Mouse (Mus musculus) heart, embryonic 13.5 days (tissue): ENCODE data around the gene Arhgap25. TPM values are rescaled to one million over a fixed set of nuclear protein-coding genes. Genes with fewer than 3 reads are reported as not detected.

ENCODE experiments used
- ATAC-seq: fragments of 200-750 bp; cut with Nextera tagmentation; 2 replicates; pipeline ENCODE4 v1.8.0; 2017; ENCODE audit warnings: moderate TSS enrichment; ENCODE audit not compliant: insufficient number of reproducible peaks, low FRiP score, low TSS enrichment; ENCODE audit errors: extremely low read depth
- H3K27ac ChIP-seq: fragments of 300-500 bp; sonication (generic); replicated peaks from 2 replicates; pipeline ENCODE4 v1.5.1; 2015; ENCODE audit warnings: moderate library complexity, mild to moderate bottlenecking, inconsistent platforms
- H3K27me3 ChIP-seq: fragments of 300-500 bp; sonication (generic); replicated peaks from 2 replicates; pipeline ENCODE4 v1.6.1; 2015; ENCODE audit warnings: mild to moderate bottlenecking, inconsistent platforms
- H3K36me3 ChIP-seq: fragments of 300-500 bp; sonication (generic); 2 replicates; pipeline ENCODE4 v1.6.1; 2015; ENCODE audit warnings: mild to moderate bottlenecking, inconsistent platforms
- H3K4me1 ChIP-seq: fragments of 300-500 bp; sonication (generic); 2 replicates; pipeline ENCODE4 v1.6.1; 2015; ENCODE audit warnings: inconsistent platforms
- H3K4me2 ChIP-seq: fragments of 300-500 bp; sonication (generic); 2 replicates; pipeline ENCODE4 v1.6.1; 2015; ENCODE audit warnings: inconsistent platforms, mild to moderate bottlenecking, moderate library complexity
- H3K4me3 ChIP-seq: fragments of 300-500 bp; sonication (generic); 2 replicates; pipeline ENCODE4 v1.5.1; 2015; ENCODE audit warnings: moderate library complexity, mild to moderate bottlenecking, inconsistent platforms
- H3K9ac ChIP-seq: fragments of 300-500 bp; sonication (generic); 2 replicates; pipeline ENCODE4 v1.6.1; 2015; ENCODE audit warnings: inconsistent platforms, mild to moderate bottlenecking, moderate library complexity
- H3K9me3 ChIP-seq: fragments of 300-500 bp; sonication (generic); 2 replicates; pipeline ENCODE4 v1.6.1; 2016; ENCODE audit warnings: inconsistent platforms
- WGBS: fragments of 180-500 bp; shearing (Covaris S2); methylation state at CpG from one replicate; pipeline ENCODE4 v1.1.7; 2015; ENCODE audit warnings: mixed read lengths; 5-methylcytosine and 5-hydroxymethylcytosine counted together
- polyA plus RNA-seq: library from polyadenylated mRNA; unstranded; fragments of >200 nt; fragmentation: Nextera tagmentation; extraction: Ambion mirVana; gene quantifications from 2 replicates; pipeline ENCODE4 v1.2.1, GENCODE M21; 2015

Gene Arhgap25
- polyA plus RNA-seq, 1 experiment from 2014 or later: 3.6 TPM

GRCm38 (mm10) chr6:87520572-87520971 lies 12.5 kb downstream of the Arhgap25 start:
- ATAC-seq: no peak
- H3K4me3 ChIP-seq: no peak overlapping the region
- H3K9me3 ChIP-seq: no peaks in the 10 kb centered on the region
- H3K4me2 ChIP-seq: no peak overlapping the region
- no peak overlapping the region for H3K9ac ChIP-seq
- H3K27ac ChIP-seq: no peak overlapping the region
- H3K4me1 ChIP-seq: peaks cover 11% of the 10 kb centered on the region; the same call in 1 of the 2 replicates
- peaks cover 48% of the 10 kb centered on the region for H3K27me3 ChIP-seq
- H3K36me3 ChIP-seq: no peaks in the 10 kb centered on the region
- WGBS: 86% methylated on average over 8 of the region's 8 CpGs

GRCm38 (mm10) chr6:87519809-87520208 lies 13.2 kb downstream of the Arhgap25 start:
- ATAC-seq: no peak
- Histone ChIP-seq H3K4me3 (no peak overlapping the region), H3K4me2 (no peak overlapping the region), H3K36me3 (no peaks in the 10 kb centered on the region), H3K9ac (no peak overlapping the region), H3K27ac (no peak overlapping the region), H3K27me3 (peaks cover 55% of the 10 kb centered on the region), H3K4me1 (peaks cover 10% of the 10 kb centered on the region; the same call in 1 of the 2 replicates), H3K9me3 (no peaks in the 10 kb centered on the region)
- WGBS: 85% methylated on average over 11 of the region's 11 CpGs

DNA sequence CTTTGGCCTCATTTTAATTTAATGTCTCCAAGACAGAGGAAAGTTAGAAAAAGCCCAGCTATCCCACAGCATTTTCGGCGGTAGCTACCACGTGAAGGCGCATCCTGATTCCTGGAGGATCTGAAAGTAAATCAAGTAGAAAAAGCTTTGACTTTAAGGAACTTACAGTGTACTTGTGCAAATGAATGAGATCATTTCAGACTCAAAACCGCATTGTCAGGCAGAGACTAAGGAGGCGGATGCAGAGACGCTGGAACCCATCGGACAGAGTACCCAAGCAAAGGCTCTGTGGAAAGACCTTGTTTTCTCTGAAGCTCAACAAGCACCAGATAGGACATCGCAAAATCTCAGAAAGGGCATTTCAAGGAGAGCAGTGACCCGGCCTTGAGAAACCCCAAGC lies 14.4 kb downstream of the Arhgap25 start:
- H3K9ac ChIP-seq: no peak overlapping the region
- H3K27me3 ChIP-seq: peaks cover 66% of the 10 kb centered on the region
- no peak overlapping the region for H3K27ac ChIP-seq
- H3K36me3 ChIP-seq: no peaks in the 10 kb centered on the region
- no peak overlapping the region for H3K4me3 ChIP-seq
- no peaks in the 10 kb centered on the region for H3K9me3 ChIP-seq
- no peak for ATAC-seq
- 92% methylated on average over 10 of the region's 10 CpGs for WGBS
- H3K4me2 ChIP-seq: no peak overlapping the region
- 0 out of 2 replicates have a peak, but pooled peaks cover 2% of the 10 kb centered on the region for H3K4me1 ChIP-seq

GRCm38 (mm10) chr6:87517753-87518409 lies 15.2 kb downstream of the Arhgap25 start:
- ATAC-seq: no peak
- 52% methylated on average over 4 of the region's 4 CpGs for WGBS
- Histone ChIP-seq H3K4me3 (no peak overlapping the region), H3K9me3 (no peaks in the 10 kb centered on the region), H3K9ac (no peak overlapping the region), H3K27me3 (peaks cover 61% of the 10 kb centered on the region), H3K27ac (no peak overlapping the region), H3K4me1 (no peaks in the 10 kb centered on the region), H3K4me2 (no peak overlapping the region), H3K36me3 (no peaks in the 10 kb centered on the region)

DNA sequence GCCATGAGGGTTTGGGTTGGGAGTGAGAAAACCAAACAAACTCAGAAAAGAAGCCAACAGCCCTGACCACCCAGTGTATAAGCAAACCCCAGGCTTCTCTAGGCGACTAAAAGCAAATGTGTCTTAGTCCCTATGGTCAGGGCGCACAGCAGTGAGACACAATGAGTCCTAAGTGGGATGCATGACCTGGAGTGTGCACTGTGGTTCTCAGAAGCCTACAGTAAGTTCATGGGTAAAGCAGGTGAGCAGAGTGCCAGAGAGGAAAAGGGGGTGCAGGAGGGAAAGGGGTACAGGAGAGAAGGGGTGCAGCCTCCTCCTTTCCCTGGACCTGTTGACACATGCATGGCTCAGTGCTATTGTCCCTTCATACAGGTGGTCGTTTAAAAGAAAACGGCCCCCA lies 18.7 kb downstream of the Arhgap25 start:
- no peaks in the 10 kb centered on the region for H3K36me3 ChIP-seq
- no peaks in the 10 kb centered on the region for H3K9me3 ChIP-seq
- 68% methylated on average over 4 of the region's 4 CpGs for WGBS
- ATAC-seq: no peak
- no peaks in the 10 kb centered on the region for H3K4me1 ChIP-seq
- no peak overlapping the region for H3K4me2 ChIP-seq
- no peak overlapping the region for H3K9ac ChIP-seq
- no peak overlapping the region for H3K27ac ChIP-seq
- H3K27me3 ChIP-seq: peaks cover 36% of the 10 kb centered on the region
- no peak overlapping the region for H3K4me3 ChIP-seq

GRCm38 (mm10) chr6:87513046-87513767 lies 19.9 kb downstream of the Arhgap25 start:
- peaks cover 35% of the 10 kb centered on the region for H3K27me3 ChIP-seq
- ATAC-seq: no peak
- H3K36me3 ChIP-seq: no peaks in the 10 kb centered on the region

DNA sequence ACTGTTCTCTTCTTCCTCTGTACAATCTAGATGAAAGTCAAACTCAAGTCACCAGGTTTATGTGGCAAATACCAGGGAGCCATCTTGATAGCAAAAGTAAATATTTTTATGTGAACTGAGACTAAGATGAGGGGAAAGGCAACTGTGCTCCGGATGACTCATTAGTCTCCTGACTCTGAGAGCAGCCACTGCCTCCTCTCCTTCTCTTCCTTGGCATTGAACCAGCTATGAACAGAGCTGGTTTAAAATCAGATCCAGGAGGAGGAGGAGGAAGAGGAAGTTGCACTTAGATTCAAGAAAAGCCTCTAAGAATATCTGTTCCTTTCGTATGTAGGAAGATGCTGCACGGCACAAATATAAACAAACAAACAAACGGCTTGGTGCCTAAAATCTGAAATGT lies 22.1 kb downstream of the Arhgap25 start:
- Histone ChIP-seq H3K4me3 (no peak overlapping the region), H3K27ac (no peak overlapping the region), H3K27me3 (peaks cover 26% of the 10 kb centered on the region), H3K9me3 (no peaks in the 10 kb centered on the region), H3K36me3 (no peaks in the 10 kb centered on the region), H3K4me2 (no peak overlapping the region), H3K9ac (no peak overlapping the region), H3K4me1 (no peaks in the 10 kb centered on the region)
- ATAC-seq: no peak
- WGBS: 54% methylated on average over 4 of the region's 4 CpGs

More at GRCm38 (mm10) chr6:87513046-87513767, 19.9 kb downstream of the Arhgap25 start:
- WGBS: 68% methylated on average over 12 of the region's 12 CpGs
- Histone ChIP-seq H3K9ac (no peak overlapping the region), H3K9me3 (no peaks in the 10 kb centered on the region), H3K4me1 (no peaks in the 10 kb centered on the region), H3K4me3 (no peak overlapping the region), H3K27ac (no peak overlapping the region), H3K4me2 (no peak overlapping the region)

GRCm38 (mm10) chr6:87509806-87510205 lies 23.3 kb downstream of the Arhgap25 start:
- WGBS: 85% methylated on average over 2 of the region's 2 CpGs
- no peak overlapping the region for H3K4me2 ChIP-seq
- no peak for ATAC-seq

GRCm38 (mm10) chr6:87504875-87505274 lies 28.2 kb downstream of the Arhgap25 start:
- H3K9me3 ChIP-seq: no peaks in the 10 kb centered on the region
- H3K4me3 ChIP-seq: no peak overlapping the region
- no peaks in the 10 kb centered on the region for H3K4me1 ChIP-seq
- H3K4me2 ChIP-seq: no peak overlapping the region
- no peak overlapping the region for H3K9ac ChIP-seq
- H3K27me3 ChIP-seq: peaks cover 36% of the 10 kb centered on the region
- no peak overlapping the region for H3K27ac ChIP-seq
- ATAC-seq: no peak
- no peaks in the 10 kb centered on the region for H3K36me3 ChIP-seq
- 72% methylated on average over 7 of the region's 7 CpGs for WGBS

More at GRCm38 (mm10) chr6:87509806-87510205, 23.3 kb downstream of the Arhgap25 start:
- H3K4me1 ChIP-seq: no peaks in the 10 kb centered on the region
- H3K9ac ChIP-seq: no peak overlapping the region
- no peak overlapping the region for H3K27ac ChIP-seq
- H3K9me3 ChIP-seq: no peaks in the 10 kb centered on the region
- H3K36me3 ChIP-seq: no peaks in the 10 kb centered on the region
- H3K27me3 ChIP-seq: peaks cover 14% of the 10 kb centered on the region
- H3K4me3 ChIP-seq: no peak overlapping the region

DNA sequence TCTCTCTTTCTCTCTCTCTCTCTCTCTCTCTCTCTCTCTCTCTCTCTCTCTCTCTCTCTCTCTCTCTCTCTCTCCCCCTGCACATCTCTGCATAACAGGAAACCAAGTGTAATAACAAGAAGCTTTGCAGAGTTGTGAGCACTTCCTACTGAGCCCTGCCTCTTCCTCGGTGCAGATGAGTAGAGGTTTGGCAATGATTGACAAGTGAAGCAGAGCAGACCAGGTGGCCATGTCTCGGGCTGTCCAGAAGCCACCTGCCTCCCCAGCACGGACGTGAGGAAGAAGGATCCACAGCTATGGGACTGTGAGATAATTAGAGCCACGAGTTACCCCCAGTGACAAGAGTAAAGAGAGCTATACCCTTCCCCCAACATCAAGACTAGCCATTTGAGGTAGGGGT lies 29.1 kb downstream of the Arhgap25 start:
- Histone ChIP-seq H3K4me1 (no peaks in the 10 kb centered on the region), H3K36me3 (no peaks in the 10 kb centered on the region), H3K4me3 (no peak overlapping the region), H3K27me3 (peaks cover 40% of the 10 kb centered on the region), H3K9me3 (no peaks in the 10 kb centered on the region), H3K9ac (no peak overlapping the region), H3K27ac (no peak overlapping the region), H3K4me2 (no peak overlapping the region)
- no peak for ATAC-seq
- 60% methylated on average over 5 of the region's 5 CpGs for WGBS

DNA sequence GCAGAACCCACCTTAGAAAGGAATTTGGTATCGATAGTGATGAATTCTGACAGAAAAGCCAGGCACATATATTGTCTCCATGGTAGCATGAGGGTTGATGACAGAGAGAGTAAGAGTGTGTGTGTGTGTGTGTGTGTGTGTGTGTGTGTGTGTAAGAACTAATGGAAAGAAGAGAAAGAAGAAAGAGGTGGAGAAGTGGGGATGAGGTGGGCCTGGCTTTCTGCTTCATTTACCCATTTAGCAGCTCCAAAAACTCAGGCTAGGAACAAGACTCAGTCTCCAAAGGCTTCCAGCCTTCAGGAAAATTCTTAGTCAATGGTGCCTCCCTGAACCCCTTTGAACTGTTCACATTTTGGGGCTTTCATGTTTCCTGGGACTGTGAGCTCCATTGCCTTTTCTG lies 29.5 kb downstream of the Arhgap25 start:
- H3K27ac ChIP-seq: no peak overlapping the region
- H3K9me3 ChIP-seq: no peaks in the 10 kb centered on the region
- peaks cover 40% of the 10 kb centered on the region for H3K27me3 ChIP-seq
- no peaks in the 10 kb centered on the region for H3K4me1 ChIP-seq
- H3K36me3 ChIP-seq: no peaks in the 10 kb centered on the region
- H3K9ac ChIP-seq: no peak overlapping the region
- H3K4me3 ChIP-seq: no peak overlapping the region
- no peak overlapping the region for H3K4me2 ChIP-seq
- ATAC-seq: no peak
- 82% methylated on average over 1 of the region's 1 CpGs for WGBS
